Mouse (Mus musculus): ENCODE measurements at regions not wholly inside any gene's neighbourhood (a gene's known extent, or its start where the extent isn't known, plus 50 kb on each side); places are given as distances from the start of the nearest gene placed in this dataset.
"Not testable (repeated sequence)": the region's sequence is repeated elsewhere in the genome, so short reads cannot be mapped to it uniquely, and the experiment has no call there.

DNA sequence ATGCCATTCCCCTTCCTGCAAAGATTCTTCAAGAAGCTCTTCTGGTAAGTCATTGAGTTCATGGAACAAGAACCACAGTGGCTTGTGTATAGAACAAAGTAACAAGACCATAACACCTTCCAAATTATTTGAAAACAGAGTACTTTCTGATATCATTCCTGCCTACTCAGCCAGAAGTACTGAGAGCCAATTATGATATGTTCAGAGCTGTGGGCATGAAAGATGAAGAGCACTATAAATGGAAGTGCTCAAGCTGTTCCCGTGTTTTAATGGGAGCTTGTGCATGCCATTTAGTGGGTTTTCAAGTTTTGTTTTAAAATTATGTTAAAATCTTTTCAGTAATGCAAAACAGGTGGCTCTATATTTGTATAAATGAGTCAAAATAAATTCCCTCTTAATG lies 239.0 kb upstream of the Crygf start:
- no peak overlapping the region for H3K27ac ChIP-seq (ENCODE audit: insufficient read depth, low read length)
- no peak overlapping the region for H3K4me3 ChIP-seq (ENCODE audit: insufficient read depth, low read length)
- TF ChIP-seq CTCF (IDR thresholded peaks at IDR 0.05; ENCODE audit: extremely low read depth, insufficient read depth, low read length) (no peak), POLR2A (IDR thresholded peaks at IDR 0.05; ENCODE audit: extremely low read depth, insufficient read depth, low read length) (no peak)
- no peaks in the 10 kb centered on the region for H3K4me1 ChIP-seq (ENCODE audit: control insufficient read depth, insufficient read depth, low read length)

DNA sequence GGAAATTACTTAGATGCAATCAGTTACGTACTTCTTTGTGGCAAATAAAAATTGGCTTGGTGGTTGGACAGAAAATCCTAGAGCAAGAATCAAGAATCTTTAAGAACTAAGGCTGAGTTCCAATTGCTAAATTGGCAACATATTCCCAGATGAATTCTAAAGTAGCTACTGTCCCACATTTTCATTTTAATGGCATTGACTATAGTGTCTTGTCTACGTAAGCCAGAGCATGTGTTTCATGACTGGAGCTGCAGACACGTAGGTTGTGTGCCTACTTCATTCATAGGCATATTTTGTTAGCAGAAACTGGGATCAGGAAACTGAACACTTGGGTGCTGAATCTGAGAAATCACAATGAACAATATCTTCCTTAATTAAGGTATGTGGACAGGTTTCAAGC lies 196.1 kb upstream of the Crygf start:
- no peak overlapping the region for H3K4me3 ChIP-seq (ENCODE audit: insufficient read depth, low read length)
- H3K4me1 ChIP-seq (ENCODE audit: control insufficient read depth, insufficient read depth, low read length): no peaks in the 10 kb centered on the region
- TF ChIP-seq POLR2A (IDR thresholded peaks at IDR 0.05; ENCODE audit: extremely low read depth, insufficient read depth, low read length): no peak
- no peak for TF ChIP-seq CTCF (IDR thresholded peaks at IDR 0.05; ENCODE audit: extremely low read depth, insufficient read depth, low read length)
- no peak overlapping the region for H3K27ac ChIP-seq (ENCODE audit: insufficient read depth, low read length)

DNA sequence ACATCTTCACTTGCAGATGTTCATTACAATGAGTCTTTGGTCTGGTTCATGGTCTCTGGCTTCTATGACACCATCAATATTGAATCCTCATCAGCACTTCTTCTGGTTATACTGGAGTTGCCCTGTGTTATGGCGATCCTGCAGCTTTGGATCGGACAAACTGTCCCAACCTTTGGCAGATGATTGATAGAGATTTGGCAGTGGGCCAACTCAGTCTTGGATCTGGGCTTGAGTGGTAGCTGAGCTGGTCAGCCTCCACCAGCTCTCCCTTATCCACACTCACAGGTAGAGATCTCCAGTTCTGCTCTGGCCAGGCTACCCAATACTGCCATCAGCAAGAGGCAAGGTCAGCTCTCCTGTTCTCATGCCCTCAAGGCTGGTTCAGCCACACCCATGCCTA lies 168.4 kb upstream of the Crygf start:
- TF ChIP-seq POLR2A (IDR thresholded peaks at IDR 0.05; ENCODE audit: extremely low read depth, insufficient read depth, low read length) (no peak), CTCF (IDR thresholded peaks at IDR 0.05; ENCODE audit: extremely low read depth, insufficient read depth, low read length) (no peak)
- Histone ChIP-seq H3K4me1 (ENCODE audit: control insufficient read depth, insufficient read depth, low read length) (no peaks in the 10 kb centered on the region), H3K4me3 (ENCODE audit: insufficient read depth, low read length) (no peak overlapping the region), H3K27ac (ENCODE audit: insufficient read depth, low read length) (no peak overlapping the region)

- no peak overlapping the region for H3K27ac ChIP-seq (ENCODE audit: insufficient read depth, low read length)
- no peaks in the 10 kb centered on the region for H3K4me1 ChIP-seq (ENCODE audit: control insufficient read depth, insufficient read depth, low read length)
- no peak for TF ChIP-seq POLR2A (IDR thresholded peaks at IDR 0.05; ENCODE audit: extremely low read depth, insufficient read depth, low read length)
- H3K4me3 ChIP-seq (ENCODE audit: insufficient read depth, low read length): no peak overlapping the region
Observed at GRCm38 (mm10) chr1:65761141-65761540, 165.2 kb upstream of the Crygf start.

- TF ChIP-seq POLR2A (IDR thresholded peaks at IDR 0.05; ENCODE audit: extremely low read depth, insufficient read depth, low read length): no peak
- Histone ChIP-seq H3K4me3 (ENCODE audit: insufficient read depth, low read length) (no peak overlapping the region), H3K27ac (ENCODE audit: insufficient read depth, low read length) (no peak overlapping the region), H3K4me1 (ENCODE audit: control insufficient read depth, insufficient read depth, low read length) (no peaks in the 10 kb centered on the region)
Observed at GRCm38 (mm10) chr1:65800244-65800643, 126.1 kb upstream of the Crygf start.

GRCm38 (mm10) chr1:65820771-65821170 lies 105.5 kb upstream of the Crygf start:
- Histone ChIP-seq H3K27ac (ENCODE audit: insufficient read depth, low read length) (no peak overlapping the region), H3K4me3 (ENCODE audit: insufficient read depth, low read length) (no peak overlapping the region), H3K4me1 (ENCODE audit: control insufficient read depth, insufficient read depth, low read length) (no peaks in the 10 kb centered on the region)
- TF ChIP-seq CTCF (IDR thresholded peaks at IDR 0.05; ENCODE audit: extremely low read depth, insufficient read depth, low read length) (no peak), POLR2A (IDR thresholded peaks at IDR 0.05; ENCODE audit: extremely low read depth, insufficient read depth, low read length) (no peak)

GRCm38 (mm10) chr1:65841116-65841515 lies 85.2 kb upstream of the Crygf start:
- no peaks in the 10 kb centered on the region for H3K4me1 ChIP-seq (ENCODE audit: control insufficient read depth, insufficient read depth, low read length)
- no peak overlapping the region for H3K27ac ChIP-seq (ENCODE audit: insufficient read depth, low read length)
- TF ChIP-seq CTCF (IDR thresholded peaks at IDR 0.05; ENCODE audit: extremely low read depth, insufficient read depth, low read length) (no peak), POLR2A (IDR thresholded peaks at IDR 0.05; ENCODE audit: extremely low read depth, insufficient read depth, low read length) (no peak)
- H3K4me3 ChIP-seq (ENCODE audit: insufficient read depth, low read length): no peak overlapping the region

GRCm38 (mm10) chr1:65847005-65847404 lies 79.3 kb upstream of the Crygf start:
- H3K4me3 ChIP-seq (ENCODE audit: insufficient read depth, low read length): no peak overlapping the region
- H3K4me1 ChIP-seq (ENCODE audit: control insufficient read depth, insufficient read depth, low read length): no peaks in the 10 kb centered on the region
- no peak overlapping the region for H3K27ac ChIP-seq (ENCODE audit: insufficient read depth, low read length)
- TF ChIP-seq POLR2A (IDR thresholded peaks at IDR 0.05; ENCODE audit: extremely low read depth, insufficient read depth, low read length) (no peak), CTCF (IDR thresholded peaks at IDR 0.05; ENCODE audit: extremely low read depth, insufficient read depth, low read length) (no peak)

- not testable (repeated sequence) for H3K27ac ChIP-seq (ENCODE audit: insufficient read depth, low read length); H3K4me3 ChIP-seq (ENCODE audit: insufficient read depth, low read length); H3K4me1 ChIP-seq (ENCODE audit: control insufficient read depth, insufficient read depth, low read length)
Observed at GRCm38 (mm10) chr1:65873691-65874090, 52.6 kb upstream of the Crygf start.

Data from cortical plate, adult 2 months (tissue).